Mouse (Mus musculus) liver, embryonic 12.5 days (tissue): ENCODE data around the gene Fasn. TPM values are rescaled to one million over a fixed set of nuclear protein-coding genes. Genes with fewer than 3 reads are reported as not detected.
A peak's percentile ranks its signal among the peaks of the same experiment; 100 is the strongest.
"Not testable (repeated sequence)": the region's sequence is repeated elsewhere in the genome, so short reads cannot be mapped to it uniquely, and the experiment has no call there.

Experiments
- ATAC-seq: fragments of 200-750 bp; cut with Nextera tagmentation; 2 replicates; pipeline ENCODE4 v1.8.0; 2017; ENCODE audit warnings: moderate number of reproducible peaks, mild to moderate bottlenecking, moderate library complexity
- H3K27ac ChIP-seq: fragments of 300-500 bp; sonication (generic); 2 replicates; pipeline ENCODE4 v1.5.1; 2016; ENCODE audit warnings: mild to moderate bottlenecking
- H3K27me3 ChIP-seq: fragments of 300-500 bp; sonication (generic); replicated peaks from 2 replicates; pipeline ENCODE4 v1.6.1; 2016; ENCODE audit warnings: mild to moderate bottlenecking, moderate library complexity
- H3K36me3 ChIP-seq: fragments of 300-500 bp; sonication (generic); 2 replicates; pipeline ENCODE4 v1.6.1; 2016; ENCODE audit warnings: mild to moderate bottlenecking, moderate library complexity
- H3K4me1 ChIP-seq: fragments of 300-500 bp; sonication (generic); 2 replicates; pipeline ENCODE4 v1.6.1; 2016
- H3K4me2 ChIP-seq: fragments of 300-500 bp; sonication (generic); 2 replicates; pipeline ENCODE4 v1.6.1; 2016; ENCODE audit warnings: mild to moderate bottlenecking, moderate library complexity
- H3K4me3 ChIP-seq: fragments of 300-500 bp; sonication (generic); 2 replicates; pipeline ENCODE4 v1.5.1; 2016; ENCODE audit warnings: mild to moderate bottlenecking, moderate library complexity
- H3K9ac ChIP-seq: fragments of 300-500 bp; sonication (generic); 2 replicates; pipeline ENCODE4 v1.6.1; 2016; ENCODE audit warnings: mild to moderate bottlenecking, moderate library complexity
- H3K9me3 ChIP-seq: fragments of 300-500 bp; sonication (generic); replicated peaks from 2 replicates; pipeline ENCODE4 v1.6.1; 2016; ENCODE audit warnings: mild to moderate bottlenecking, moderate library complexity
- WGBS: fragments of 180-500 bp; shearing (Covaris S2); methylation state at CpG from one replicate; pipeline ENCODE4 v1.1.7; 2016; ENCODE audit not compliant: insufficient replicate concordance; 5-methylcytosine and 5-hydroxymethylcytosine counted together
- polyA plus RNA-seq: library from polyadenylated mRNA; unstranded; fragments of >200 nt; fragmentation: Nextera tagmentation; extraction: Ambion mirVana; gene quantifications from 2 replicates; pipeline ENCODE4 v1.2.1, GENCODE M21; 2016

The Fasn gene
- polyA plus RNA-seq, 1 experiment from 2014 or later, result 35.9 TPM

- no peak overlapping the region; the same call in 1 of the 2 replicates for H3K27ac ChIP-seq
- WGBS, result 40% methylated on average over 2 of the region's 2 CpGs
Observed at GRCm38 (mm10) chr11:120850331-120851030, 26.1 kb upstream of the Fasn start.

GRCm38 (mm10) chr11:120846725-120847475 is 22.6 kb upstream of the Fasn start:
- Histone ChIP-seq H3K9me3 (no peaks in the 10 kb centered on the region), H3K4me3 (no peak overlapping the region), H3K27ac (no peak overlapping the region), H3K4me1 (peaks cover 19% of the 10 kb centered on the region), H3K4me2 (no peak overlapping the region), H3K36me3 (no peaks in the 10 kb centered on the region), H3K9ac (no peak overlapping the region), H3K27me3 (no peaks in the 10 kb centered on the region)
- 79% methylated on average over 9 of the region's 9 CpGs for WGBS
- ATAC-seq, result no peak

More at GRCm38 (mm10) chr11:120850331-120851030, 26.1 kb upstream of the Fasn start:
- peak; percentile 63; the same call in 1 of the 2 replicates for ATAC-seq
- peaks cover 7% of the 10 kb centered on the region; the same call in 1 of the 2 replicates for H3K36me3 ChIP-seq
- no peaks in the 10 kb centered on the region for H3K27me3 ChIP-seq
- no peaks in the 10 kb centered on the region for H3K9me3 ChIP-seq
- no peak overlapping the region for H3K4me2 ChIP-seq
- H3K9ac ChIP-seq, result no peak overlapping the region; the same call in 1 of the 2 replicates
- no peak overlapping the region for H3K4me3 ChIP-seq
- peaks cover 35% of the 10 kb centered on the region for H3K4me1 ChIP-seq

- Histone ChIP-seq H3K27ac (no peak overlapping the region), H3K4me1 (peaks cover 10% of the 10 kb centered on the region), H3K9me3 (no peaks in the 10 kb centered on the region), H3K36me3 (no peaks in the 10 kb centered on the region), H3K9ac (no peak overlapping the region), H3K27me3 (no peaks in the 10 kb centered on the region), H3K4me3 (no peak overlapping the region), H3K4me2 (no peak overlapping the region)
- no peak for ATAC-seq
- WGBS, result 70% methylated on average over 4 of the region's 4 CpGs
Observed at GRCm38 (mm10) chr11:120844329-120844728, 20.0 kb upstream of the Fasn start.

GRCm38 (mm10) chr11:120833555-120834280 is 9.4 kb upstream of the Fasn start:
- no peak overlapping the region for H3K27ac ChIP-seq
- ATAC-seq, result peak; percentile 27; the same call in 1 of the 2 replicates
- H3K4me2 ChIP-seq, result no peak overlapping the region
- no peaks in the 10 kb centered on the region for H3K9me3 ChIP-seq
- H3K4me3 ChIP-seq, result no peak overlapping the region
- no peaks in the 10 kb centered on the region for H3K36me3 ChIP-seq
- peaks cover 17% of the 10 kb centered on the region for H3K4me1 ChIP-seq
- no peak overlapping the region for H3K9ac ChIP-seq
- 0 out of 2 replicates have a peak, but pooled peaks cover under 1% of the 10 kb centered on the region for H3K27me3 ChIP-seq
- WGBS, result 53% methylated on average over 8 of the region's 8 CpGs

- WGBS, result 51% methylated on average over 5 of the region's 5 CpGs
- peak; percentile 46; the same call in 1 of the 2 replicates for ATAC-seq
Observed at GRCm38 (mm10) chr11:120832962-120833361, 8.6 kb upstream of the Fasn start.

GRCm38 (mm10) chr11:120831659-120832440 is 7.5 kb upstream of the Fasn start:
- H3K4me2 ChIP-seq, result no peak overlapping the region
- no peaks in the 10 kb centered on the region for H3K36me3 ChIP-seq
- H3K4me1 ChIP-seq, result peaks cover 17% of the 10 kb centered on the region
- no peak for ATAC-seq
- 68% methylated on average over 3 of the region's 3 CpGs for WGBS
- H3K4me3 ChIP-seq, result no peak overlapping the region
- no peak overlapping the region for H3K27ac ChIP-seq
- 0 out of 2 replicates have a peak, but pooled peaks cover 4% of the 10 kb centered on the region for H3K27me3 ChIP-seq
- no peaks in the 10 kb centered on the region for H3K9me3 ChIP-seq
- no peak overlapping the region for H3K9ac ChIP-seq

More at GRCm38 (mm10) chr11:120832962-120833361, 8.6 kb upstream of the Fasn start:
- H3K27me3 ChIP-seq, H3K27ac ChIP-seq, H3K4me3 ChIP-seq, H3K4me2 ChIP-seq, H3K9me3 ChIP-seq, H3K36me3 ChIP-seq, H3K9ac ChIP-seq: not testable (repeated sequence)
- peaks cover 17% of the 10 kb centered on the region for H3K4me1 ChIP-seq

GRCm38 (mm10) chr11:120830686-120831085 is 6.3 kb upstream of the Fasn start:
- Histone ChIP-seq H3K4me1 (peaks cover 23% of the 10 kb centered on the region), H3K4me3 (no peak overlapping the region), H3K9me3 (no peaks in the 10 kb centered on the region), H3K9ac (no peak overlapping the region), H3K27ac (no peak overlapping the region), H3K4me2 (no peak overlapping the region), H3K27me3 (0 out of 2 replicates have a peak, but pooled peaks cover 4% of the 10 kb centered on the region), H3K36me3 (0 out of 2 replicates have a peak, but pooled peaks cover 4% of the 10 kb centered on the region)
- 81% methylated on average over 12 of the region's 12 CpGs for WGBS
- no peak for ATAC-seq

- no peak overlapping the region for H3K4me3 ChIP-seq
- peaks cover 30% of the 10 kb centered on the region for H3K4me1 ChIP-seq
- ATAC-seq, result no peak
- H3K36me3 ChIP-seq, result 0 out of 2 replicates have a peak, but pooled peaks cover 4% of the 10 kb centered on the region
- no peak overlapping the region for H3K9ac ChIP-seq
- H3K4me2 ChIP-seq, result no peak overlapping the region
- 0 out of 2 replicates have a peak, but pooled peaks cover 4% of the 10 kb centered on the region for H3K27me3 ChIP-seq
- WGBS, result 81% methylated on average over 10 of the region's 10 CpGs
- H3K9me3 ChIP-seq, result no peaks in the 10 kb centered on the region
- H3K27ac ChIP-seq, result no peak overlapping the region
Observed at GRCm38 (mm10) chr11:120829757-120830532, 5.6 kb upstream of the Fasn start.

- 0 out of 2 replicates have a peak, but pooled peaks cover 4% of the 10 kb centered on the region for H3K36me3 ChIP-seq
- 68% methylated on average over 4 of the region's 4 CpGs for WGBS
- H3K27ac ChIP-seq, result no peak overlapping the region
- no peak overlapping the region for H3K9ac ChIP-seq
- H3K4me3 ChIP-seq, result no peak overlapping the region
- H3K4me1 ChIP-seq, result peaks cover 34% of the 10 kb centered on the region
- 0 out of 2 replicates have a peak, but pooled peaks cover 4% of the 10 kb centered on the region for H3K27me3 ChIP-seq
- ATAC-seq, result no peak
- no peak overlapping the region for H3K4me2 ChIP-seq
- no peaks in the 10 kb centered on the region for H3K9me3 ChIP-seq
Observed at GRCm38 (mm10) chr11:120828416-120828815, 4.1 kb upstream of the Fasn start.

GRCm38 (mm10) chr11:120826016-120826953 is 1.9 kb upstream of the Fasn start:
- Histone ChIP-seq H3K36me3 (peaks cover 18% of the 10 kb centered on the region), H3K9ac (no peak overlapping the region), H3K4me3 (no peak overlapping the region), H3K4me2 (no peak overlapping the region), H3K9me3 (no peaks in the 10 kb centered on the region), H3K27ac (peak overlapping the region; percentile 90; the same call in 1 of the 2 replicates), H3K4me1 (peaks cover 45% of the 10 kb centered on the region), H3K27me3 (0 out of 2 replicates have a peak, but pooled peaks cover 4% of the 10 kb centered on the region)
- ATAC-seq, result no peak
- WGBS, result 82% methylated on average over 8 of the region's 8 CpGs
